Mouse (Mus musculus): Measurements from ENCODE around the gene Capn10. TPM values are rescaled to one million over a fixed set of nuclear protein-coding genes. Genes with fewer than 3 reads are reported as not detected.

Gene Capn10
- total RNA-seq, 2 experiments from 2014 or later: 5.5 to 7.9 TPM

DNA sequence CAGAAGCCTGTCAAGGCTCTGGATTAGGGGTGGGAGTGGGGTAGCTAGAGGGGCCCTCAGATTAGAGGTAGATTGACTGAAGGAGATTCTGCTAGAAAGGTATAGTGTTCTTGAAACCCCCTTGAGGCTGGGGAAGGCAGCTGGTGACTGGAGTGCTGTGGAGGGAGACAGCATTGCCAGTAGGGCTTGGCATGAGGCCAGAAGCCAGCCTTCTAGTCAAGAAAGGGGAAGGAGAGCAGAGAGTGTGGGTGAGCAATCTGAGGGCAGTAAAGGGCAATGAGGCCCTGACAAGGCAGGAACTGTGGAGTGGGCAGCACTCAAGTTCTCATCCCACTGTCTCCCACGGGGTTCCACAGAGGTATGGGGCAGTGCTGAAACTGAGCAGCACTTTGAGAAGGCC, 38.7 kb downstream of the Capn10 start:
- DNase-seq: peak; percentile 44

DNA sequence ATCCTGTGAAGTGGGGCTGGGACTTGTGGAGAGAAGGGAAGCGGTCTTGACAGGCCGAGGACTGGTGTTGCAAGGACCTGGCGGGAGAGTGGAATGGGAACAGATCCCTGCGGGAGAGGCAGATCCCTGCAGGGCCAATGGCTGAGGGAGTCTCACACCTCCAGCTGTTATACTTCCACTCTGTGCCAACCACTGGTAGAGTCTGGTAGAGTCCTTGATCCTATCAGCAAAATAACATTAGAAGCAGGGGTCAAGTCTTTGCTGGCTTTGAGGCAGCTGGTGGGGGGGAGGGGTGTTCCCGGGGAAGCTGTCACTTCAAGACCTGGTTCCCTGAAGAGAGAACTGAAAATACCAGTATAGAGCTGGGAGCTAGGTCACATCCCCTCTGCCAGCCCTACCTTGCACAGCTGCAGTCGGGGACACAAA, 42.0 kb downstream of the Capn10 start:
- no peak for DNase-seq

DNA sequence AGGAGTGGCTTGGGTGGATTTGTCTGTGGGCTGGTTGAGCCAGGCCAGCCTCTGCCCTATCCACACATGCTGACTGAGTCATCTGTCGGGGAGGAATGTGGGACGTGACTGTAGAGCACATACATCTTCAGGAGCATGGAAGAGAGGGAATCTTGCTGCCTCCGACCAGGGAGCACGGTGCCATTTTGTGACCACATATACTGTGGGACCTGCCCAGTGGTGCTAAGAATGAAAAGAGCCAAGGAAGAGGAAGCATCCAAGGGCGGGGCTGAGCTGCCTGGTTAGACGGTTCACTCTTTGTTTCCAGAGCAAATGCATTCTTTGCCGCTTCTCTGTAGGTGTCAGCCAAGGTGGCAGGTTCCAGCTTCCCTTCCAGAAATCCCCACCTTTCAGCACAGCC, 44.5 kb downstream of the Capn10 start:
- no peak for DNase-seq

DNA sequence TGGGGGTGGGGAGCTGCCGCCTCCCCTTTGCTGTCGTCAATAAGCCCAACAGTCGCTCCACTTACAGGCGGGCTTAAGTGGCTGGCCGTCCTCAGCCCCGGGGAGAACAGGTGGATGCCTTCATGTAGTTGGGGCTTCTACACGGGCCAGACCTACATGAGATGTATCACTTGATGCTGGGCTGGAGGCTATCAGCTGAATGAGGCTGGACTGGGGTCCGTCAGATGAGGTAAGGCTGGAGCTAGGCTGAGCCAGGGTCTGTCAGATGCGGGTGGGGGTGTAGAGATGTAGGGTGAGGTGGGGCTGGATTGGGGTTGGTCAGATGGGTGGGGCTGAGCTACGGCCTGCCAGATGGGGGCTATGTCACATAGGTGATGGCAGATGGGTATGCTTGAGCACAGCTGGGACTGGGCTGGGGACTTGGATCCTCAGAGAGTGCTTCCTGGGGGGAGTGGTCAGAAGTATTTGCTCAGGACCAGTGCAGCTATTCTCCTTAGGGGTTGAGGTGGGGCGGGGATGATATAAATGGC, 45.0 kb downstream of the Capn10 start:
- DNase-seq: no peak

DNA sequence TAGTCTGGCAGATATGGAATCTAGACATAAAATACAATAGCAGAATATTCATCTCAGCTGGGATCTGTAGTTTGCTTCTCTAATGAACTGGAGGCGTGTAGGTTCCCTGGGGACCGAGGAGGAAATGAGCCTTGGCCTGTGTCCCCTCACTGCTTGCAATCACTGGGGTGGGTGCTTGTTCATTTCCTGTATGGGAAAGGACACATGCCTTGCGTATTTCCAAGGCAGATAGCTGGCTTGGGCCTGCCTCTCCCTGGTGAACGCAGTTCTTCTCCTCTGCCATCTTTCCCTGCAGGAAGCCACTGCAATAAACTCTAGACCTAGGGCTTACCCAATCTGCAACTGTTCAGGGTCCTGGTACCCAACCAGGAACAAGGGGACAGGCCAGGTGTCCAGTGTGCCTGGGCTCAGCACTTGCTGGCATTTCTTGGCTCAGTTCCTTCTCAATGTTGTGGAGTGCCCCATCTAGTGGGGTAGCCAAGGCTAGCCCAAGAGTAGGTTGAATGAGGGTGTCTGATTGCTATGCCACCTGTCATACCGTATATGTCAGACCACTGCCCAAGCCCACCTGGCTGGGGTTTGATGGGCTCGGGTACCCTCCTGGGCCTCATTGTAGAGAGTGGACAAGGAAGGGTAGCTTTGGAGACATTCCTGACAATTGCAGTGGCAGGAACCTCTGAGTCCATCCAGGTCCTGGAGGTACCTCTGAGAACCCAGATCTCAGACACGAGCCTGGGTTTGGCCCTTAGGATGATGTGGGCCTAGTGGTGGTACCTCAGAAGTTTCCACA, 47.1 kb downstream of the Capn10 start:
- no peak for DNase-seq

DNA sequence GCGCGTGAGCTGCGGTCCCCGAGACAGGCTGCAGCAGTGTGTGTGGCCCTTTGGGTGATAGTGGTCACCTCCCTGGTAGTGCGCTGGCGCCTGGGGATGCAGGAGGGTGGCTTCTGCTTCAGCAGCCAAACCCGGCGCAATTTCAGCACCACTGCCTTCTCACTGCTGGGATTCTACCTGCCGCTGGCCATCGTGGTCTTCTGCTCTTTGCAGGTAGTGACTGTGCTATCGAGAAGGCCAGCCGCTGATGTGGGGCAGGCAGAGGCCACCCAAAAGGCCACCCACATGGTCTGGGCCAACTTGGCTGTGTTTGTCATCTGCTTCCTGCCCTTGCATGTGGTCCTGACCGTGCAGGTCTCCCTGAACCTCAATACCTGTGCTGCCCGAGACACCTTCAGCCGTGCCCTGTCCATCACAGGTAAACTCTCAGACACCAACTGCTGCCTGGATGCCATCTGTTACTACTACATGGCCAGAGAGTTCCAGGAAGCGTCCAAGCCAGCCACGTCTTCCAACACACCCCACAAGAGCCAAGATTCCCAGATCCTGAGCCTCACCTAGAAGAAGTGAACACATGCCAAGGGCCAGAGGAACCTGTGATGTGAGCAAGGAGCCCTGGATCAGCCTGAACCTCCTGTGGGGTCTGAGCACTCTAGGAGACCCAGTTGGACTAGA, 48.9 kb downstream of the Capn10 start:
- DNase-seq: no peak

DNA sequence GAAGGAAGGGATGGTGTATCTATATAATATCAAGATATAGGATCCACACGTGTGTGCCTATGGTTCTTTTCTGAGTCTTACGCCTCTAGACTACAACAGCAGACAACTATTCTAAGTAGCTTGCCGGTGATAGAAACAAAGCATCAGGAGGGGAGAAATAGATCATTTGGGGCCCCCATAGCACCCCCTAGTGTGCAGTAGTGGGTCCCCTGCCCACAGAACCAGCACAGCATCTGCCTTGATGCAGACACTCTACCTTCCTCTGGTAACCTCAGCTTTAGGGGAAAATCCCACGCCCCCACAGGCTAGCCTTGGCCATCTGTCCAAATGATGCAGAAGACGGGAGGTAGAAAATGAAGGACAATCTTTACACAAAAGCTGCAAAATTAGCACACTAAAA, 50.8 kb downstream of the Capn10 start:
- DNase-seq: no peak

DNA sequence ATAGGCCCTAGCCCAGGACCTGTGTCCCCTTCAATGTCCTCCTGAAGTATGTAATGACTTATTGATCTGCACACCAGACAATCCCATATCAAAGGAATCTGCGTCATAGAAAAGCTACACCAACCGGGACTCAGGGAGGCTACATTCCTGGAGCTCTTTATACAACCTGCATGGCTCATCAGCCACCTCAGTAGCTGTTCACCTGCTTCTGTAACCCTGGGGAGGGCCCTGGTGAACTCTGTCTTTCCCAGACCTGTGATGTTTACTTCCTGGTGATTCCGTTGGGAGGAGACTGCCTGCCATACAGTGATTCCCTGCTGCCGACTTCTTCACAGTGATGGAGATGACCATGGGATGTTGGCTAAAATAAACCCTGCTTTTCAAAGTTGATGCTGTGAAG, 54.7 kb downstream of the Capn10 start:
- DNase-seq: no peak

DNA sequence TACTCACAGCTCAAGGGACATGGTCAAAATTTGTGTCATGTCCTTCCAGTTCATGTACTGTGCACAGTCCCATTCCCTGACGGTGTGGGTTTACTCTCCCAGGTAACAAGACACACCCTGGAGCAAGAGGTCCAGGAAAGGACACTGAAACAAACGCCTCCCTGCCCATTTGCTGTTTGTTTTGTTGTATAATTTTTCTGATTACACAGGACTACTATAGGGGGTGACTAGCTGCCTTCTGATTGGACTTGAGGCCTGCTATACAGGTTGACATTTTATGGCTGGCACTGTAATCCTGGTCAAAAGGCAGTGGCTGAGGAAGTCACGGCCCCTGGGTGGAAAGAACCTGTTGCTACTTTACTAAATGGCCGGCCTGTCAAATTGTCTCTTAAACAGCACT, 55.7 kb downstream of the Capn10 start:
- DNase-seq: no peak

DNA sequence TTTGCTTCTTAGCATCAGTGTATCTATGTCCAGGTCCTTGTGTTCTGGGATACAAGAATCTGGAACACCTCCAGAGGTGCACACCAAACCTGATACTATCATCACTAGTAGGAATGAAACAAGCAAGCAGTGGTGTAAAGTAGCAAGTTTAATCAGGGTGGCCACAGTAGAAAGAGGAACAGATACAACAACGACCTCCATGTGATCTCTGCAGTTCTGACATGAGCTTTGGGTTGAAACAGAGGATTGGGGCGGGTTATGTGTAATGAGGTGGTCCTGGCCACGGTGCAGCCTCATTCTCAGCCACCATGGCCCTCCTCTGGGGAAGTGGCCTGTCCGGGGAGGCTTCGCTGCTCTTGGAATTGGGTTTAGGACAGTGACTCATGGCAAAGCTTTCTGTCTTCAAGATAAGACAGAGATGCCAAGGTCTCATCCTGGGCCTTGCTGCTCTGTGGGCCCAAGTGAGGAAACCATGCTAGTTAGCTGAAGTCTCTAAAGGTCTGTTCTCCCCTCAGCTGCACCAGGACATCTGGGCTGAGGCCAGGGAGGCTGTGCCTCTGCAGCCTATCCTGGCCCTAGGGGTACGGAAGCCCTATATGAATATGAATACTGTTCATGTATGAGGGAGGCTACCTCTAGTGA, 58.2 kb downstream of the Capn10 start:
- DNase-seq: no peak

DNA sequence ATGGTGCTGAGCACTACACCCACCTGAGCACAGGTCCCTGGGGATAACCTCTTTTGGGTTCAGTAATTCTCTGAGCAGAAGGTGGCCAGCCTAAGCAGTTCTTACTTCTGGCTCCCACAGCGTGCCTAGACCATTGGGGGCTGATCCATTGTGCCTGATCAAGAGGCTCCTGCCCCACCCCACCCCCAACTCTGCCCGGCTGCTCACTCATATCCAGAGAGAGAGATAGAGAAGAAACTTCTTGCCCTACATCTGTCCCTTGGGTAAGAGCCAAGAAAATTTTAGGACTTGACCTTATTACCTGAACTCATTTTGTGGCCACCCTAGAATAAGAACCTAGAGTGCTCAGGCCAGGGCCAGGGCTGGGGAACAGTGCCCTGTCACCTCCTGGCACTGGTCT, 58.7 kb downstream of the Capn10 start:
- no peak for DNase-seq

Other genes with a start within 250 kb of the Capn10 start
- gene Gpc1, start 102.7 kb upstream of the Capn10 start, total RNA-seq (2021): 100 to 1,000 TPM; 276 to 282 TPM
- under 1 TPM; 0.27 to 0.28 TPM for gene Ankmy1, start 31.5 kb upstream of the Capn10 start, total RNA-seq (2021)
- 10 to 100 TPM; 21.6 to 25.5 TPM for gene Dusp28, start 27.4 kb upstream of the Capn10 start, total RNA-seq (2021)
- 10 to 100 TPM; 61.4 to 62.3 TPM for gene Rnpepl1, start 23.6 kb upstream of the Capn10 start, total RNA-seq (2021)
- gene Gpr35, start 16.5 kb downstream of the Capn10 start, total RNA-seq (2021): under 1 TPM; 0.12 to 0.56 TPM
- not detected for gene Aqp12, start 72.0 kb downstream of the Capn10 start, total RNA-seq (2021)
- 1 to 10 TPM; 4.7 to 6.3 TPM for gene Kif1a, start 167.6 kb downstream of the Capn10 start, total RNA-seq (2021)
- gene Agxt, start 200.9 kb downstream of the Capn10 start, total RNA-seq (2021): under 1 TPM in 1 of 2 experiments, not detected in 1; 0.23 TPM
- gene 2310007B03Rik, start 226.6 kb downstream of the Capn10 start, total RNA-seq (2021): not detected
- gene Crocc2, start 234.3 kb downstream of the Capn10 start, total RNA-seq (2021): under 1 TPM in 1 of 2 experiments, not detected in 1; 0.05 TPM